Mouse (Mus musculus) cortical plate, adult 2 months (tissue): ENCODE measurements around the gene Cdc14b. TPM values are rescaled to one million over a fixed set of nuclear protein-coding genes. Genes with fewer than 3 reads are reported as not detected.

Experiments used
- H3K27ac ChIP-seq: fragments of 200-500 bp; 2 replicates; pipeline ENCODE4 v1.5.1; 2012; ENCODE audit warnings: low read length, control low read depth, inconsistent platforms; ENCODE audit not compliant: insufficient read depth
- H3K4me1 ChIP-seq: fragments of 200-500 bp; 2 replicates; pipeline ENCODE4 v1.6.1; 2011; ENCODE audit warnings: low read length; ENCODE audit not compliant: control insufficient read depth, insufficient read depth
- H3K4me3 ChIP-seq: fragments of 200-500 bp; 2 replicates; pipeline ENCODE4 v1.5.1; 2011; ENCODE audit warnings: mild to moderate bottlenecking, low read length, control low read depth; ENCODE audit not compliant: insufficient read depth
- CTCF ChIP-seq: fragments of 200-500 bp; IDR thresholded peaks from 2 replicates; pipeline ENCODE4 v1.5.1; 2011; ENCODE audit warnings: mild to moderate bottlenecking, control low read depth, low read length; ENCODE audit not compliant: insufficient read depth; ENCODE audit errors: extremely low read depth
- POLR2A ChIP-seq: fragments of 200-500 bp; IDR thresholded peaks from 2 replicates; pipeline ENCODE4 v1.6.1; 2011; ENCODE audit warnings: mild to moderate bottlenecking, low read length, control low read depth; ENCODE audit not compliant: insufficient read depth; ENCODE audit errors: extremely low read depth
- polyA plus RNA-seq: library from polyadenylated mRNA; depleted of rRNA; stranded (reverse); fragments of >200 nt; gene quantifications from 2 replicates; pipeline ENCODE4 v1.2.3, GENCODE M21; 2012; rRNA removed

Cdc14b gene
- 9.8 and 10.4 TPM in 2 replicates for polyA plus RNA-seq

- no peaks in the 10 kb centered on the region for H3K4me1 ChIP-seq
- TF ChIP-seq CTCF (no peak), POLR2A (no peak)
- H3K27ac ChIP-seq = no peak within 1 kb of the TSS
- peak within 1 kb of the TSS; percentile 49 for H3K4me3 ChIP-seq
Observed at GRCm38 (mm10) chr13:64274879-64275753, at the start of gene Cdc14b. Gene Cdc14b, minus strand, starts transcription at chr13:64275290.

- H3K27ac ChIP-seq = no peak overlapping the region
- no peak overlapping the region for H3K4me3 ChIP-seq
- H3K4me1 ChIP-seq = no peaks in the 10 kb centered on the region
- no peak for TF ChIP-seq POLR2A
- no peak for TF ChIP-seq CTCF
Observed at GRCm38 (mm10) chr13:64322561-64323281, 47.6 kb upstream of the Cdc14b start.

GRCm38 (mm10) chr13:64320334-64320733, 45.2 kb upstream of the Cdc14b start:
- Histone ChIP-seq H3K4me3 (no peak overlapping the region), H3K27ac (no peak overlapping the region), H3K4me1 (no peaks in the 10 kb centered on the region)
- TF ChIP-seq CTCF = no peak
- no peak for TF ChIP-seq POLR2A

GRCm38 (mm10) chr13:64319782-64320181, 44.7 kb upstream of the Cdc14b start:
- TF ChIP-seq CTCF (no peak), POLR2A (no peak)
- no peak overlapping the region for H3K4me3 ChIP-seq
- no peak overlapping the region for H3K27ac ChIP-seq
- H3K4me1 ChIP-seq = no peaks in the 10 kb centered on the region

GRCm38 (mm10) chr13:64318355-64318754, 43.3 kb upstream of the Cdc14b start:
- TF ChIP-seq POLR2A (no peak), CTCF (no peak)
- Histone ChIP-seq H3K27ac (no peak overlapping the region), H3K4me1 (no peaks in the 10 kb centered on the region), H3K4me3 (no peak overlapping the region)

- TF ChIP-seq POLR2A = no peak
- 0 out of 2 replicates have a peak, but pooled peaks have one; percentile 4 for TF ChIP-seq CTCF
- H3K4me1 ChIP-seq = no peaks in the 10 kb centered on the region; the same call in 1 of the 2 replicates
- no peak overlapping the region for H3K27ac ChIP-seq
- H3K4me3 ChIP-seq = no peak overlapping the region
Observed at GRCm38 (mm10) chr13:64315483-64316050, 40.5 kb upstream of the Cdc14b start.

- Histone ChIP-seq H3K27ac (no peak overlapping the region), H3K4me1 (peaks cover 3% of the 10 kb centered on the region), H3K4me3 (no peak overlapping the region)
- no peak for TF ChIP-seq CTCF
- TF ChIP-seq POLR2A = no peak
Observed at GRCm38 (mm10) chr13:64314041-64314440, 39.0 kb upstream of the Cdc14b start.

GRCm38 (mm10) chr13:64312916-64313289, 37.8 kb upstream of the Cdc14b start:
- Histone ChIP-seq H3K27ac (no peak overlapping the region), H3K4me3 (peak overlapping the region; percentile 94), H3K4me1 (peaks cover 3% of the 10 kb centered on the region)
- TF ChIP-seq POLR2A (no peak), CTCF (no peak)

GRCm38 (mm10) chr13:64312024-64312915, 37.2 kb upstream of the Cdc14b start, which contains the start of gene Aaed1:
Gene Aaed1, minus strand, starts transcription at chr13:64312710.
- Histone ChIP-seq H3K4me1 (peaks cover 3% of the 10 kb centered on the region), H3K27ac (peak within 1 kb of the TSS; percentile 83), H3K4me3 (peak within 1 kb of the TSS; percentile 94)
- TF ChIP-seq CTCF (peak; percentile 17; the same call in 1 of the 2 replicates), POLR2A (peak; percentile 33; the same call in 1 of the 2 replicates)
